Mouse (Mus musculus): ENCODE data around the gene Ppp2r1b. TPM values are rescaled to one million over a fixed set of nuclear protein-coding genes. Genes with fewer than 3 reads are reported as not detected.

The Ppp2r1b gene
- total RNA-seq (2021) = 1 to 10 TPM; 5.9 to 7.6 TPM
- long read RNA-seq, experiment 1, transcript Ppp2r1b-202 (15 exons, 3,430 nt) = major isoform, 17 of 22 reads
- long read RNA-seq, experiment 1, partial matches to known transcripts = 0 of 22 reads
- long read RNA-seq, experiment 1, other reads (novel, unspliced or antisense) = 5 of 22 reads
- long read RNA-seq, experiment 2, transcript Ppp2r1b-202 (15 exons, 3,430 nt) = major isoform, 13 of 19 reads
- long read RNA-seq, experiment 2, partial matches to known transcripts = 0 of 19 reads
- long read RNA-seq, experiment 2, other reads (novel, unspliced or antisense) = 6 of 19 reads

- Histone ChIP-seq H3K27ac (no peak within 1 kb of the TSS), H3K4me3 (no peak within 1 kb of the TSS)
- no peak for DNase-seq
- TF ChIP-seq CTCF (IDR thresholded peaks at IDR 0.05) = no peak
- intact Hi-C loops (cut with DNase I) = no loop called here
These were observed at the start of gene Ppp2r1b for GRCm38 (mm10) chr9:50845081-50845480. TSS of gene Ppp2r1b (plus strand) at chr9:50845301.

- Histone ChIP-seq H3K27ac (no peak overlapping the region), H3K4me3 (no peak overlapping the region)
- intact Hi-C loops (cut with DNase I) = no loop called here
- DNase-seq = peak; percentile 36
- TF ChIP-seq CTCF (IDR thresholded peaks at IDR 0.05) = no peak
These were observed 48.3 kb upstream of the Ppp2r1b start for GRCm38 (mm10) chr9:50796776-50797175.

- DNase-seq = no peak
- no peak for TF ChIP-seq CTCF (IDR thresholded peaks at IDR 0.05)
- Histone ChIP-seq H3K27ac (no peak overlapping the region), H3K4me3 (no peak overlapping the region)
- intact Hi-C loops (cut with DNase I) = no loop called here
These were observed 47.5 kb upstream of the Ppp2r1b start for GRCm38 (mm10) chr9:50797641-50798040.

- no peak for TF ChIP-seq CTCF (IDR thresholded peaks at IDR 0.05)
- intact Hi-C loops (cut with DNase I) = no loop called here
- Histone ChIP-seq H3K4me3 (no peak overlapping the region), H3K27ac (no peak overlapping the region)
- no peak for DNase-seq
These were observed 46.7 kb upstream of the Ppp2r1b start for GRCm38 (mm10) chr9:50798368-50798767.

GRCm38 (mm10) chr9:50800985-50801384 is 44.1 kb upstream of the Ppp2r1b start:
- intact Hi-C loops (cut with DNase I) = loop anchor here (1.0 to 2.0 kb wide), 2 partner anchors 48 to 351 kb away; no protein-coding TSS in a partner anchor
- DNase-seq = peak; percentile 45
- no peak overlapping the region for H3K27ac ChIP-seq
- TF ChIP-seq CTCF (IDR thresholded peaks at IDR 0.05) = peak; percentile 78
- H3K4me3 ChIP-seq = no peak overlapping the region

GRCm38 (mm10) chr9:50803055-50803671 is 41.9 kb upstream of the Ppp2r1b start:
- no peak for DNase-seq
- no peak overlapping the region for H3K27ac ChIP-seq
- no peak for TF ChIP-seq CTCF (IDR thresholded peaks at IDR 0.05)
- H3K4me3 ChIP-seq = no peak overlapping the region
- intact Hi-C loops (cut with DNase I) = loop anchor here (2.0 kb wide), 1 partner anchor 206 kb away; the partner anchor contains the start of gene Sik2

GRCm38 (mm10) chr9:50808471-50808870 is 36.6 kb upstream of the Ppp2r1b start:
- no peak for DNase-seq
- intact Hi-C loops (cut with DNase I) = no loop called here
- Histone ChIP-seq H3K4me3 (no peak overlapping the region), H3K27ac (peak overlapping the region; percentile 94)
- TF ChIP-seq CTCF (IDR thresholded peaks at IDR 0.05) = no peak

- TF ChIP-seq CTCF (IDR thresholded peaks at IDR 0.05) = no peak
- Histone ChIP-seq H3K27ac (peak overlapping the region; percentile 94), H3K4me3 (peak overlapping the region; percentile 26; the same call in 1 of the 2 replicates)
- intact Hi-C loops (cut with DNase I) = no loop called here
- DNase-seq = peak; percentile 70
These were observed 36.0 kb upstream of the Ppp2r1b start for GRCm38 (mm10) chr9:50809146-50809545.

GRCm38 (mm10) chr9:50811187-50811586 is 33.9 kb upstream of the Ppp2r1b start:
- H3K27ac ChIP-seq = peak overlapping the region; percentile 94
- DNase-seq = no peak
- intact Hi-C loops (cut with DNase I) = no loop called here
- no peak for TF ChIP-seq CTCF (IDR thresholded peaks at IDR 0.05)
- H3K4me3 ChIP-seq = no peak overlapping the region

GRCm38 (mm10) chr9:50811746-50812145 is 33.4 kb upstream of the Ppp2r1b start:
- no peak for DNase-seq
- no peak overlapping the region for H3K4me3 ChIP-seq
- intact Hi-C loops (cut with DNase I) = no loop called here
- no peak for TF ChIP-seq CTCF (IDR thresholded peaks at IDR 0.05)
- H3K27ac ChIP-seq = peak overlapping the region; percentile 94; the same call in 1 of the 2 replicates

GRCm38 (mm10) chr9:50813796-50814195 is 31.3 kb upstream of the Ppp2r1b start:
- TF ChIP-seq CTCF (IDR thresholded peaks at IDR 0.05) = no peak
- DNase-seq = no peak
- Histone ChIP-seq H3K27ac (no peak overlapping the region), H3K4me3 (no peak overlapping the region)
- intact Hi-C loops (cut with DNase I) = no loop called here

- no peak for DNase-seq
- intact Hi-C loops (cut with DNase I) = no loop called here
- Histone ChIP-seq H3K4me3 (no peak overlapping the region), H3K27ac (no peak overlapping the region)
- no peak for TF ChIP-seq CTCF (IDR thresholded peaks at IDR 0.05)
These were observed 29.4 kb upstream of the Ppp2r1b start for GRCm38 (mm10) chr9:50815666-50816065.

GRCm38 (mm10) chr9:50816512-50816911 is 28.6 kb upstream of the Ppp2r1b start:
- H3K27ac ChIP-seq = no peak overlapping the region
- TF ChIP-seq CTCF (IDR thresholded peaks at IDR 0.05) = no peak
- intact Hi-C loops (cut with DNase I) = no loop called here
- H3K4me3 ChIP-seq = no peak overlapping the region
- no peak for DNase-seq

Data from gastrocnemius, adult 2 months (tissue).